Mouse (Mus musculus) liver, postnatal 0 days (tissue): ENCODE results near the gene Ttc38.

Experiments
- CTCF ChIP-seq: sonication (generic); IDR thresholded peaks from 2 replicates; pipeline ENCODE4 v1.5.1; 2016; ENCODE audit warnings: antibody characterized with exemption, low read depth
- EP300 ChIP-seq: IDR thresholded peaks from 2 replicates; pipeline ENCODE4 v1.6.1; 2016; ENCODE audit warnings: antibody characterized with exemption, low read depth, mild to moderate bottlenecking

DNA sequence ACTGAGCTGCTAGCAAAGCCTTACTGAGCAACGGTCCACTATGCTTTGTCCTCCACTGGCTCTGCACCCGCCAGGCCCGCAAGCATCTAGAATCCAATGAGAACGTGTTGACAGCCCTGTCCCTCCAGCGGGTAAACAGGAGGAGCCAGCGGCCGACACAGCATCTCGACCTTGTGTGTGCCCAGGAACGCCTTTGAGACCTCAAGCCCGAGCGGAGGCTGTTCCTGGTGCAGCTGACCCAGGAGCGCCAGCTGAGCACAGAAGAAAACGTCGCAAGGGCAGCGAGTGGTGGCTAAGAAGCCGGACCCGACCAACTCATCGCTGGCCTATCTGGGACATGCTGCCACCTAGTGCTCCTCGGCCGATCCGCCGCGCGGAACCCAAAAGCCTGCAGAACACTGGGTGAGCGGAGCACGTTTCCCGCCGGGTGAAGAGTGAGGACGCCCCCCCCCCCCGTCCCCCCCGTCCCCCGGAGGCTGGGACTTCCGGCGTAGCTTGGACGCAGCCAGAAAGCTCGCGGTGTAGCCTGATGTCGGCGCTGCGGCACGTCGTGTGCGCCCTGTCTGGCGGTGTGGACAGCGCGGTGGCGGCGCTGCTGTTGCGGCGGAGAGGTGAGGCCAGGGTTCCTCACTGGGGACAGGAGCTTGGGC lies 46.9 kb downstream of the Ttc38 start, which contains the start of gene Trmu:
- TF ChIP-seq CTCF (peak; percentile 76), EP300 (no peak)
